Mouse (Mus musculus) thymus, adult 2 months (tissue): ENCODE measurements at regions not wholly inside any gene's neighbourhood (a gene's known extent, or its start where the extent isn't known, plus 50 kb on each side); places are given as distances from the start of the nearest gene placed in this dataset.

ENCODE experiments used
- DNase-seq: peaks from one replicate; pipeline ENCODE4 v3.0.0; 2021
- H3K27ac ChIP-seq: fragments of 200-500 bp; 2 replicates; pipeline ENCODE4 v1.5.1; 2012; ENCODE audit warnings: low read length, control low read depth; ENCODE audit not compliant: control insufficient read depth, insufficient read depth
- H3K27me3 ChIP-seq: fragments of 200-500 bp; 2 replicates; pipeline ENCODE4 v1.6.1; 2012; ENCODE audit warnings: mild to moderate bottlenecking, low read length, moderate library complexity, mixed read lengths; ENCODE audit not compliant: control insufficient read depth, insufficient read depth
- H3K36me3 ChIP-seq: fragments of 200-500 bp; 2 replicates; pipeline ENCODE4 v1.6.1; 2012; ENCODE audit warnings: mild to moderate bottlenecking, low read length, moderate library complexity; ENCODE audit not compliant: control insufficient read depth, insufficient read depth
- H3K4me1 ChIP-seq: fragments of 200-500 bp; replicated peaks from 2 replicates; pipeline ENCODE4 v1.6.1; 2012; ENCODE audit warnings: low read length; ENCODE audit not compliant: control insufficient read depth, insufficient read depth
- H3K4me3 ChIP-seq: fragments of 200-500 bp; 2 replicates; pipeline ENCODE4 v1.5.1; 2012; ENCODE audit warnings: mild to moderate bottlenecking, low read length, control low read depth, moderate library complexity; ENCODE audit not compliant: control insufficient read depth, insufficient read depth
- CTCF ChIP-seq: fragments of 200-500 bp; IDR thresholded peaks from 2 replicates; pipeline ENCODE4 v1.5.1; 2012; ENCODE audit warnings: mild to moderate bottlenecking, control low read depth, low read length, moderate library complexity, borderline replicate concordance; ENCODE audit not compliant: control insufficient read depth, poor library complexity, insufficient read depth; ENCODE audit errors: extremely low read depth
- POLR2A ChIP-seq: fragments of 200-500 bp; IDR thresholded peaks from 2 replicates; pipeline ENCODE4 v1.6.1; 2012; ENCODE audit warnings: mild to moderate bottlenecking, low read length, control low read depth, moderate library complexity; ENCODE audit not compliant: control insufficient read depth, poor library complexity, insufficient read depth; ENCODE audit errors: extremely low read depth
- WGBS: fragments of 180-500 bp; shearing (Covaris S2); methylation state at CpG from one replicate; pipeline ENCODE4 v1.1.7; 2018; 5-methylcytosine and 5-hydroxymethylcytosine counted together

- TF ChIP-seq CTCF (no peak), POLR2A (no peak)
- Histone ChIP-seq H3K36me3 (no peaks in the 10 kb centered on the region), H3K27ac (no peak overlapping the region), H3K4me1 (no peaks in the 10 kb centered on the region), H3K27me3 (no peaks in the 10 kb centered on the region), H3K4me3 (no peak overlapping the region)
- DNase-seq = no peak
Observed at GRCm38 (mm10) chr11:19607941-19608340, 316.2 kb upstream of the Spred2 start.

DNA sequence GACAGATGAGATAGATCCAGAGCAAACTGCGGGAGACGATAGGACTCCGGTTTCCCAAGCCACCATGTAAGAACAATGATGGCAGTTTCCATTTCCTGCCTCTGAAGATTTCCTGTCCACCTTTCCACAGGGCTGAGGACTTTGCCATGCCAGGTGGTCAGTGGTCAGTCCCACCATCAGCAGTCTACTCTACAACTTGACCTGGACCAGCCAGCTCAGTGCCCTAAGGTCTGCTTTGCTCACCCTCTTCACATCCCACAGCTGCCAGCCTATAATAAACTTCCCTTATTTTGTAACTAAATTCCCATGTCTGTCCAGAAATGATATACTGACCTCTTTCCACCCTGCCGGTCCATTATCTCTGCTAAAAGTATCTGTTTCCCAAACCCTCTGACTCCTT lies 315.7 kb upstream of the Spred2 start:
- Histone ChIP-seq H3K27ac (no peak overlapping the region), H3K36me3 (no peaks in the 10 kb centered on the region), H3K4me3 (no peak overlapping the region), H3K27me3 (no peaks in the 10 kb centered on the region), H3K4me1 (no peaks in the 10 kb centered on the region)
- DNase-seq = no peak
- WGBS = 94% methylated on average over 4 of the region's 4 CpGs
- no peak for TF ChIP-seq POLR2A
- no peak for TF ChIP-seq CTCF

DNA sequence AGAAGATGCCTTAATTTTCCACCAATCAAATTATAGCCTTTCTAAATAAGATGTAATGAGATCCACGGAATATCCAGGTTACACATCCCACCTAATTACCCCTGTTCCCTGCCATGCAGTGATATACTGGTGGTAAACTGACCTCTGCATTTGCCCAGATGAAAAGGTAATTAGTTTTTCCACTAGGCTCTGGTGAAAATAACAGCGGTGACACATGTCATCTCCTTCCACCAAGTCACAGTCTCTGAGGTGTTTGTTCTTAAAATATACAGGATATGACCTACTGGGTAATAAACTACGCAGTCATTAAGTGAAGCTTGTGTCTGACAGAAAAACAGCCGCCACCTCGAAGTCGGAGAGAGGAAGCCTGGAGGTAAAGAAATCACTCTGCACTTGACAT lies 313.6 kb upstream of the Spred2 start:
- no peak for TF ChIP-seq POLR2A
- TF ChIP-seq CTCF = no peak
- 72% methylated on average over 6 of the region's 6 CpGs for WGBS
- H3K27me3 ChIP-seq = no peaks in the 10 kb centered on the region
- H3K27ac ChIP-seq = no peak overlapping the region
- DNase-seq = no peak
- H3K4me1 ChIP-seq = no peaks in the 10 kb centered on the region
- H3K4me3 ChIP-seq = no peak overlapping the region
- H3K36me3 ChIP-seq = no peaks in the 10 kb centered on the region

DNA sequence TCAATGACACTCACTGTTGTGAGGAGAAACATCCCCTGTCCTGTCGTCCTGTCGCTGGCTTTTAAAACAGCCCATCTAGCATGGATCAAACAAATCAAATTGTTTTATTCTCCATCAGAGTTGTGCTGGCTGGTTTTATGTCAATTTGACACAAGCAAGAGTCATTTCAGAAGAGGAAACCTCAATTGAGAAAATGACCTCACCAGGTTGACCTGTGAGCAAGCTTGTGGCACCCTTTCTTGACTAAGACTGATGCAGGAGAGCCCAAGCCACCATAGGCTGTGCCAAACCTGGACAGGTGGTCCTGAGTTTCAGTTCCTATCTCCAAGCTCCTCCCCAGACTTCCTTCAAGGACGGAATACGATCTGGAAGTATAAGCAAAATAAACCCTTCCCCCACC lies 313.0 kb upstream of the Spred2 start:
- no peak for DNase-seq
- H3K4me1 ChIP-seq = no peaks in the 10 kb centered on the region
- H3K27ac ChIP-seq = no peak overlapping the region
- no peaks in the 10 kb centered on the region for H3K27me3 ChIP-seq
- TF ChIP-seq POLR2A (no peak), CTCF (no peak)
- H3K4me3 ChIP-seq = no peak overlapping the region
- H3K36me3 ChIP-seq = no peaks in the 10 kb centered on the region
- 95% methylated on average over 4 of the region's 4 CpGs for WGBS

- TF ChIP-seq POLR2A (no peak), CTCF (no peak)
- no peak for DNase-seq
- Histone ChIP-seq H3K4me1 (no peaks in the 10 kb centered on the region), H3K4me3 (no peak overlapping the region), H3K27me3 (no peaks in the 10 kb centered on the region), H3K36me3 (no peaks in the 10 kb centered on the region), H3K27ac (no peak overlapping the region)
- 10% methylated on average over 4 of the region's 4 CpGs for WGBS
Observed at GRCm38 (mm10) chr11:19616520-19616919, 307.7 kb upstream of the Spred2 start.

- Histone ChIP-seq H3K27me3 (no peaks in the 10 kb centered on the region), H3K4me1 (no peaks in the 10 kb centered on the region), H3K4me3 (no peak overlapping the region), H3K27ac (no peak overlapping the region), H3K36me3 (no peaks in the 10 kb centered on the region)
- TF ChIP-seq POLR2A (no peak), CTCF (no peak)
- 95% methylated on average over 13 of the region's 13 CpGs for WGBS
- DNase-seq = no peak
Observed at GRCm38 (mm10) chr11:19619494-19619893, 304.7 kb upstream of the Spred2 start.

GRCm38 (mm10) chr11:19631055-19631695 lies 293.0 kb upstream of the Spred2 start:
- Histone ChIP-seq H3K36me3 (no peaks in the 10 kb centered on the region), H3K4me3 (no peak overlapping the region), H3K27ac (no peak overlapping the region), H3K27me3 (no peaks in the 10 kb centered on the region), H3K4me1 (0 out of 2 replicates have a peak, but pooled peaks cover 2% of the 10 kb centered on the region)
- no peak for TF ChIP-seq POLR2A
- no peak for TF ChIP-seq CTCF
- no peak for DNase-seq
- WGBS = 88% methylated on average over 6 of the region's 6 CpGs
